Mouse (Mus musculus) testis, adult 2 months (tissue): ENCODE measurements around the gene Tmigd1.

Experiments
- CTCF ChIP-seq: fragments of 200-500 bp; IDR thresholded peaks from 2 replicates; pipeline ENCODE4 v1.5.1; 2012; ENCODE audit warnings: low read depth, mild to moderate bottlenecking, inconsistent platforms, low read length, moderate library complexity; ENCODE audit not compliant: control insufficient read depth, insufficient read depth, insufficient replicate concordance
- POLR2A ChIP-seq: fragments of 200-500 bp; IDR thresholded peaks from 2 replicates; pipeline ENCODE4 v1.6.1; 2012; ENCODE audit warnings: low read depth, mild to moderate bottlenecking, inconsistent platforms, low read length, moderate library complexity; ENCODE audit not compliant: control insufficient read depth

DNA sequence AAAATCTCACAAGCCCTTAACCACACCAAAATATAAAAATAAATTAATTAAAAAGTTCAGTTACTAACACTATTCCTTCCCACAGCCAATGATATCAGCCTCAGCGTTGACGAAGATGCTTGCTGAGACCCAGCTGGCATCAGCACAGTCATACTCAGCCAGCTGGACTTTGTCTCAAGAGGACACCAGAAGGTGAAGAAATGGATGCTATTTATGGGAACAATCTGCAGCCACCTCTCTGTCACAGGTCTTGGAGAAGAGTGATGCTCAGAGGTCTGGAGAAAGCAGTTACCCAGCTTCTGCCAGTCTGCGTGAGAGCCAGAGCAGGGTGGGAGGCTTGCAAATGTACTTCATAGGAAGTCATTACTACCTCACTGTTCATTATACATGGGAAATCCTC, 40.8 kb upstream of the Tmigd1 start:
- TF ChIP-seq CTCF (no peak), POLR2A (no peak)
